ENCODE assay signal across 1 mouse cellular context in genomic region chr9:121858153-121858488, GRCm38 (mm10).
TF ChIP-seq lines count a peak whose summit lies in the region.

Higd1a (minus strand) TSS chr9:121858362.

TF ChIP-seq in CH12.LX, 34 proteins besides CTCF, POLR2A, EP300 and RAD21 (continued from another document):
- TF ChIP-seq UBTF (IDR thresholded peaks at IDR 0.05; ENCODE audit: low read depth, low read length) (no peak; the same call in 1 of the 2 replicates), POLR2AphosphoS2 (IDR thresholded peaks at IDR 0.05; ENCODE audit: low read depth, low read length) (no peak), RCOR1 (conservative IDR thresholded peaks at IDR 0.05; ENCODE audit: low read depth, low read length) (no peak), GABPA (IDR thresholded peaks at IDR 0.05; ENCODE audit: insufficient replicate concordance, low read depth, low read length) (no peak)
